ENCODE assay signal across 7 mouse cellular contexts in genomic region chr1:75316861-75317240, GRCm38 (mm10). TPM values are rescaled to one million over a fixed set of nuclear protein-coding genes. Genes with fewer than 3 reads are reported as not detected.
DNase-seq lines count a peak whose midpoint lies in the region; ATAC-seq and TF ChIP-seq lines count a peak whose summit lies in the region.

No protein-coding gene starts in this region.

- TF ChIP-seq CTCF in cortical plate, adult 2 months (IDR thresholded peaks at IDR 0.05; ENCODE audit: extremely low read depth, insufficient read depth, low read length): no peak
- peak; percentile 50 for TF ChIP-seq CTCF in hindbrain, postnatal 0 days (IDR thresholded peaks at IDR 0.05; ENCODE audit: low read depth)
- TF ChIP-seq CTCF in left cerebral cortex, adult 2 months (IDR thresholded peaks at IDR 0.05): no peak; the same call in 1 of the 2 replicates

- H3K9me3 ChIP-seq in hindbrain, postnatal 0 days (ENCODE audit: low read length): no peaks in the 10 kb centered on the region

- H3K27ac ChIP-seq in cortical plate, adult 2 months (ENCODE audit: insufficient read depth, low read length): peak overlapping the region; percentile 96
- H3K27ac ChIP-seq in hindbrain, postnatal 0 days: peak overlapping the region; percentile 86
- H3K27ac ChIP-seq in left cerebral cortex, adult 2 months: peak overlapping the region; percentile 97
- H3K27ac ChIP-seq in macrophage: peak overlapping the region; percentile 85

- H3K9ac ChIP-seq in hindbrain, postnatal 0 days (replicated peaks; ENCODE audit: low read length): peak overlapping the region; percentile 68

- intact Hi-C loops in left cerebral cortex, adult 2 months (cut with DNase I): loop anchor here (5.0 kb wide), 1 partner anchor 730 kb away; the partner anchor contains the start of genes Bcs1l and Zfp142

- peak overlapping the region; percentile 81 for H3K4me2 ChIP-seq in hindbrain, postnatal 0 days (ENCODE audit: low read depth, low read length)

- H3K36me3 ChIP-seq in hindbrain, postnatal 0 days (ENCODE audit: insufficient read depth, low read length): peaks cover 24% of the 10 kb centered on the region
- H3K36me3 ChIP-seq in macrophage (ENCODE audit: inconsistent target): peaks cover 31% of the 10 kb centered on the region

- peak overlapping the region; percentile 98 for H3K4me3 ChIP-seq in cortical plate, adult 2 months (ENCODE audit: insufficient read depth, low read length)
- peak overlapping the region; percentile 76 for H3K4me3 ChIP-seq in hindbrain, postnatal 0 days (ENCODE audit: low read length)
- peak overlapping the region; percentile 95 for H3K4me3 ChIP-seq in left cerebral cortex, adult 2 months
- peak overlapping the region; percentile 82 for H3K4me3 ChIP-seq in macrophage (ENCODE audit: inconsistent target)

- H3K4me1 ChIP-seq in cortical plate, adult 2 months (ENCODE audit: control insufficient read depth, insufficient read depth, low read length): no peaks in the 10 kb centered on the region
- peaks cover 7% of the 10 kb centered on the region; the same call in 1 of the 2 replicates for H3K4me1 ChIP-seq in hindbrain, postnatal 0 days (ENCODE audit: insufficient read depth, low read length)

- TF ChIP-seq POLR2A in cortical plate, adult 2 months (IDR thresholded peaks at IDR 0.05; ENCODE audit: extremely low read depth, insufficient read depth, low read length): no peak

- peak; percentile 88 for DNase-seq in adrenal gland, adult 8-10 months
- peak; percentile 81 to 86 for DNase-seq in gastrocnemius, adult 8-10 months (ENCODE audit: low spot score in 2 of 2)
- DNase-seq in hindbrain, postnatal 0 days (ENCODE audit: low spot score): peak; percentile 81
- DNase-seq in left cerebral cortex, adult 2 months (ENCODE audit: extremely low spot score in 1 of 2, low spot score in 2 of 2): peak; percentile 72 to 73
- DNase-seq in right cerebral cortex, adult 2 months (ENCODE audit: low spot score in 2 of 2): peak; percentile 70 to 75

- ATAC-seq in hindbrain, postnatal 0 days: peak; percentile 16

- H3K79me2 ChIP-seq in macrophage (ENCODE audit: inconsistent target): no peaks in the 10 kb centered on the region

- under 1% methylated on average over 20 of the region's 20 CpGs for WGBS in hindbrain, postnatal 0 days
- 2% methylated on average over 20 of the region's 20 CpGs for WGBS in macrophage (ENCODE audit: missing documents)

- no peaks in the 10 kb centered on the region for H3K27me3 ChIP-seq in hindbrain, postnatal 0 days (ENCODE audit: insufficient read depth, low read length)

RNA-seq across cellular contexts. Expression of gene Dnpep, which starts 0.9 kb away (rescaled TPM):
- total RNA-seq in adrenal gland, adult 8-10 months (2022): 100 to 1,000 TPM; 101 to 112 (median 104) TPM
- 73.6 and 74.4 TPM in 2 replicates for polyA plus RNA-seq in cortical plate, adult 2 months (2012; rRNA removed)
- 10 to 100 TPM; 38.7 to 46.5 (median 44.1) TPM for total RNA-seq in gastrocnemius, adult 8-10 months (2022)
- total RNA-seq in hindbrain, postnatal 0 days (2014; rRNA removed): 143 and 175 TPM in 2 replicates
- polyA plus RNA-seq in hindbrain, postnatal 0 days (2015; fragmentation: Nextera tagmentation; extraction: Ambion mirVana): 120 and 131 TPM in 2 replicates
- total RNA-seq in left cerebral cortex, adult 2 months (2021): 10 to 100 TPM; 49.4 to 53.0 TPM
- 10 to 100 TPM in 25 of 26 experiments, 1 to 10 TPM in 1; 7.2 to 47.7 (median 25.7) TPM for total RNA-seq in macrophage (2018; cell fraction: chromatin; rRNA removed)
- 10 to 100 TPM; 23.1 to 38.4 (median 32.1) TPM for total RNA-seq in macrophage (2018; cell fraction: cytosol; rRNA removed)
- 10 to 100 TPM in 25 of 26 experiments, 1 to 10 TPM in 1; 5.9 to 29.6 (median 18.9) TPM for total RNA-seq in macrophage (2018; cell fraction: nucleus; rRNA removed)
- polyA plus RNA-seq in macrophage (2018): 28.9 to 35.0 TPM (median 29.8 TPM) in 3 replicates

RNA-seq across cellular contexts. Expression of gene Resp18, which starts 38.6 kb away (rescaled TPM):
- 100 to 1,000 TPM; 143 to 279 (median 188) TPM for total RNA-seq in adrenal gland, adult 8-10 months (2022)
- polyA plus RNA-seq in cortical plate, adult 2 months (2012; rRNA removed): 138 and 162 TPM in 2 replicates
- not detected for total RNA-seq in gastrocnemius, adult 8-10 months (2022)
- 257 and 298 TPM in 2 replicates for total RNA-seq in hindbrain, postnatal 0 days (2014; rRNA removed)
- 394 and 396 TPM in 2 replicates for polyA plus RNA-seq in hindbrain, postnatal 0 days (2015; fragmentation: Nextera tagmentation; extraction: Ambion mirVana)
- total RNA-seq in left cerebral cortex, adult 2 months (2021): 100 to 1,000 TPM; 144 to 184 TPM
- not detected for total RNA-seq in macrophage (2018; cell fraction: chromatin; rRNA removed)
- total RNA-seq in macrophage (2018; cell fraction: cytosol; rRNA removed): not detected
- total RNA-seq in macrophage (2018; cell fraction: nucleus; rRNA removed): not detected
- not detected in 3 replicates for polyA plus RNA-seq in macrophage (2018)

RNA-seq across cellular contexts. Expression of gene Des, which starts 43.3 kb away (rescaled TPM):
- 10 to 100 TPM; 13.3 to 16.4 (median 15.6) TPM for total RNA-seq in adrenal gland, adult 8-10 months (2022)
- polyA plus RNA-seq in cortical plate, adult 2 months (2012; rRNA removed): 3.0 and 3.2 TPM in 2 replicates
- total RNA-seq in gastrocnemius, adult 8-10 months (2022): 1,000 to 10,000 TPM; 2,187 to 2,605 (median 2,481) TPM
- 2.6 and 6.9 TPM in 2 replicates for total RNA-seq in hindbrain, postnatal 0 days (2014; rRNA removed)
- polyA plus RNA-seq in hindbrain, postnatal 0 days (2015; fragmentation: Nextera tagmentation; extraction: Ambion mirVana): 1.2 and 1.6 TPM in 2 replicates
- total RNA-seq in left cerebral cortex, adult 2 months (2021): 1 to 10 TPM in 1 of 2 experiments, under 1 TPM in 1; 0.77 to 1.7 TPM
- 1 to 10 TPM in 1 of 26 experiments, not detected in 25; 1.3 TPM for total RNA-seq in macrophage (2018; cell fraction: chromatin; rRNA removed)
- total RNA-seq in macrophage (2018; cell fraction: cytosol; rRNA removed): not detected
- total RNA-seq in macrophage (2018; cell fraction: nucleus; rRNA removed): under 1 TPM in 1 of 26 experiments, not detected in 25; 0.27 TPM
- not detected in 3 replicates for polyA plus RNA-seq in macrophage (2018)

RNA-seq across cellular contexts. Expression of gene Ptprn, which starts 52.5 kb away (rescaled TPM):
- 10 to 100 TPM; 59.0 to 80.7 (median 66.5) TPM for total RNA-seq in adrenal gland, adult 8-10 months (2022)
- 405 TPM in 2 replicates for polyA plus RNA-seq in cortical plate, adult 2 months (2012; rRNA removed)
- under 1 TPM in 3 of 4 experiments, not detected in 1; 0.07 to 0.31 (median 0.08) TPM for total RNA-seq in gastrocnemius, adult 8-10 months (2022)
- 120 and 132 TPM in 2 replicates for total RNA-seq in hindbrain, postnatal 0 days (2014; rRNA removed)
- polyA plus RNA-seq in hindbrain, postnatal 0 days (2015; fragmentation: Nextera tagmentation; extraction: Ambion mirVana): 46.0 and 48.3 TPM in 2 replicates
- total RNA-seq in left cerebral cortex, adult 2 months (2021): 100 to 1,000 TPM; 507 to 550 TPM
- 1 to 10 TPM in 2 of 26 experiments, under 1 TPM in 5, not detected in 19; 0.69 to 2.1 (median 0.81) TPM for total RNA-seq in macrophage (2018; cell fraction: chromatin; rRNA removed)
- under 1 TPM in 15 of 26 experiments, not detected in 11; 0.03 to 0.50 (median 0.05) TPM for total RNA-seq in macrophage (2018; cell fraction: cytosol; rRNA removed)
- 1 to 10 TPM in 2 of 26 experiments, under 1 TPM in 3, not detected in 21; 0.12 to 2.3 (median 0.62) TPM for total RNA-seq in macrophage (2018; cell fraction: nucleus; rRNA removed)
- polyA plus RNA-seq in macrophage (2018): 0.04 to 0.26 TPM in 2 of 3 replicates, not detected in the other

RNA-seq across cellular contexts. Expression of gene Speg, which starts 58.2 kb away (rescaled TPM):
- 10 to 100 TPM; 13.7 to 32.9 (median 22.2) TPM for total RNA-seq in adrenal gland, adult 8-10 months (2022)
- 164 and 170 TPM in 2 replicates for polyA plus RNA-seq in cortical plate, adult 2 months (2012; rRNA removed)
- total RNA-seq in gastrocnemius, adult 8-10 months (2022): 100 to 1,000 TPM; 283 to 320 (median 317) TPM
- total RNA-seq in hindbrain, postnatal 0 days (2014; rRNA removed): 50.4 and 52.7 TPM in 2 replicates
- 19.2 and 19.9 TPM in 2 replicates for polyA plus RNA-seq in hindbrain, postnatal 0 days (2015; fragmentation: Nextera tagmentation; extraction: Ambion mirVana)
- total RNA-seq in left cerebral cortex, adult 2 months (2021): 100 to 1,000 TPM; 199 to 215 TPM
- 100 to 1,000 TPM in 23 of 26 experiments, 10 to 100 TPM in 3; 27.7 to 350 (median 221) TPM for total RNA-seq in macrophage (2018; cell fraction: chromatin; rRNA removed)
- 100 to 1,000 TPM in 25 of 26 experiments, 10 to 100 TPM in 1; 96.2 to 181 (median 153) TPM for total RNA-seq in macrophage (2018; cell fraction: cytosol; rRNA removed)
- total RNA-seq in macrophage (2018; cell fraction: nucleus; rRNA removed): 100 to 1,000 TPM in 21 of 26 experiments, 10 to 100 TPM in 5; 41.9 to 238 (median 169) TPM
- 98.9 to 144 TPM (median 121 TPM) in 3 replicates for polyA plus RNA-seq in macrophage (2018)

Comparison
In these comparisons a context has a peak if more than half of its experiments do, and no peak if none do; other contexts are left out.
1. Peak in every context shown above with its lines: DNase-seq, ATAC-seq, H3K4me3 ChIP-seq and H3K27ac ChIP-seq.
2. RNA of gene Resp18, which starts 38.6 kb away (total RNA-seq): 257 to 298 TPM in hindbrain, postnatal 0 days, 143 to 279 TPM in adrenal gland, adult 8-10 months and 144 to 184 TPM in left cerebral cortex, adult 2 months; not detected in gastrocnemius, adult 8-10 months; every median in the first group is over 100 times any median in the second.
3. RNA of gene Des, which starts 43.3 kb away (total RNA-seq): 2,187 to 2,605 TPM in gastrocnemius, adult 8-10 months; 13.3 to 16.4 TPM in adrenal gland, adult 8-10 months, 2.6 to 6.9 TPM in hindbrain, postnatal 0 days and 0.77 to 1.7 TPM in left cerebral cortex, adult 2 months; every median in the first group is over 100 times any median in the second.